Mouse (Mus musculus) kidney, embryonic 16.5 days (tissue): ENCODE measurements at regions not wholly inside any gene's neighbourhood (a gene's known extent, or its start where the extent isn't known, plus 50 kb on each side); places are given as distances from the start of the nearest gene placed in this dataset.

Source experiments
- ATAC-seq: fragments of 200-750 bp; cut with Nextera tagmentation; 2 replicates; pipeline ENCODE4 v1.8.0; 2017; ENCODE audit warnings: moderate TSS enrichment; ENCODE audit not compliant: low FRiP score, low TSS enrichment
- H3K27ac ChIP-seq: fragments of 300-500 bp; sonication (generic); 2 replicates; pipeline ENCODE4 v1.5.1; 2014; ENCODE audit warnings: low read length
- H3K27me3 ChIP-seq: fragments of 300-500 bp; sonication (generic); 2 replicates; pipeline ENCODE4 v1.6.1; 2014; ENCODE audit warnings: low read length, control low read depth, mixed read lengths; ENCODE audit not compliant: insufficient read depth
- H3K36me3 ChIP-seq: fragments of 300-500 bp; sonication (generic); 2 replicates; pipeline ENCODE4 v1.6.1; 2014; ENCODE audit warnings: low read length, control low read depth, mixed read lengths; ENCODE audit not compliant: insufficient read depth
- H3K4me1 ChIP-seq: fragments of 300-500 bp; sonication (generic); 2 replicates; pipeline ENCODE4 v1.6.1; 2014; ENCODE audit warnings: low read length, control low read depth, mixed read lengths; ENCODE audit not compliant: insufficient read depth
- H3K4me2 ChIP-seq: fragments of 300-500 bp; sonication (generic); replicated peaks from 2 replicates; pipeline ENCODE4 v1.6.1; 2014; ENCODE audit warnings: low read depth, low read length
- H3K4me3 ChIP-seq: fragments of 300-500 bp; sonication (generic); 2 replicates; pipeline ENCODE4 v1.5.1; 2014; ENCODE audit warnings: mild to moderate bottlenecking, low read length
- H3K9ac ChIP-seq: fragments of 300-500 bp; sonication (generic); replicated peaks from 2 replicates; pipeline ENCODE4 v1.6.1; 2014; ENCODE audit warnings: low read length
- H3K9me3 ChIP-seq: fragments of 300-500 bp; sonication (generic); 2 replicates; pipeline ENCODE4 v1.6.1; 2016; ENCODE audit warnings: low read length, control low read depth
- WGBS: fragments of 180-500 bp; shearing (Covaris S2); extraction: QIAGEN DNeasy Blood & Tissue Kit; methylation state at CpG from one replicate; pipeline ENCODE4 v1.1.7; 2014; 5-methylcytosine and 5-hydroxymethylcytosine counted together

- Histone ChIP-seq H3K9ac (no peak overlapping the region), H3K27ac (no peak overlapping the region), H3K4me3 (no peak overlapping the region), H3K9me3 (no peaks in the 10 kb centered on the region), H3K4me1 (no peaks in the 10 kb centered on the region), H3K27me3 (no peaks in the 10 kb centered on the region), H3K36me3 (no peaks in the 10 kb centered on the region), H3K4me2 (no peak overlapping the region)
- WGBS, result 86% methylated on average over 1 of the region's 1 CpGs
- ATAC-seq, result no peak
Observed at GRCm38 (mm10) chr15:28948245-28948644, 744.7 kb downstream of the Dnah5 start.
